Mouse (Mus musculus) small intestine, adult 10 weeks (tissue): ENCODE results near the gene Btbd35f25. TPM values are rescaled to one million over a fixed set of nuclear protein-coding genes. Genes with fewer than 3 reads are reported as not detected.

Experiments used
- polyA plus RNA-seq: library from polyadenylated mRNA; stranded (reverse); fragments of 350-450 nt; fragmentation: Illumina TruSeq; extraction: RNeasy Lipid Tissue Mini Kit (QIAGEN cat#74804); gene quantifications from one replicate; pipeline ENCODE4 v1.2.3, GENCODE M21; 2014; ENCODE audit warnings: low replicate concordance

The Btbd35f25 gene
- polyA plus RNA-seq, result not detected

DNA sequence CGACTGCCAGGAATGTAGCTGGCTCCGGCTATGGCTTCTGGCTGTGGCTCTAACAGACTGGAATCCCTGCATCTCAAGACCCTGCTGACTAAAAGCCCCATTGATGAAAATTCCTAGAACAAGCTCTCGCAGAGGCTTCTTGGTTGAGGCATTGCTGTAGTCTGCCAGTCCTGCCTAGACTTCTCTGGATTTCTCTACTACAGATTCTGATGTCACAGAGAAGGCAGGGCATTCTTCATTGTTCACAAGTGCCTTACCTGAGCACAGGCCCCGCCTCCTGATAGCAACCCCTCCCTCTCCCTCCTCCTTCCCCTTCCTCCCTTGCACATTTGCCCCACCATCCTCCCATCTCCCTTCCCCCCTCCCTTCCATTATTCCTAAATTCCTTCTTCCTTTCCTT lies at the start of gene Btbd35f25:
Btbd35f25 (minus strand) TSS at position 101 of the 400 bp plus-strand sequence.

Other genes starting within 250 kb of the Btbd35f25 start
- not detected for gene Gm21883, start 142.9 kb downstream of the Btbd35f25 start, polyA plus RNA-seq
- gene Spin2e, start 98.2 kb downstream of the Btbd35f25 start, polyA plus RNA-seq, result not detected
- not detected for gene Gm21637, start 244.9 kb upstream of the Btbd35f25 start, polyA plus RNA-seq